Mouse (Mus musculus): Measurements from ENCODE around the gene Armc7.

- TF ChIP-seq CTCF (IDR thresholded peaks at IDR 0.05) (no peak), EP300 (IDR thresholded peaks at IDR 0.05) (no peak)
Observed at GRCm38 (mm10) chr11:115467217-115467618, 8.2 kb upstream of the Armc7 start.

Measured in lung, postnatal 0 days (tissue).